ENCODE assay signal across 8 mouse cellular contexts in genomic region chr5:147418394-147419121, GRCm38 (mm10). TPM values are rescaled to one million over a fixed set of nuclear protein-coding genes. Genes with fewer than 3 reads are reported as not detected.
DNase-seq lines count a peak whose midpoint lies in the region; ATAC-seq and TF ChIP-seq lines count a peak whose summit lies in the region.
"Had no signal": no experiment of that assay in that cellular context is flagged by ENCODE, and none has a peak within 500 bp of the region (broad histone marks: within the 10 kb centered on the region; RNA-seq: fewer than 3 reads in every experiment).

No protein-coding gene starts in this region.

- no peak overlapping the region for H3K9ac ChIP-seq in heart, embryonic 15.5 days
- 0 out of 2 replicates have a peak overlapping the region, but pooled peaks have one; percentile 36 for H3K9ac ChIP-seq in liver, embryonic 13.5 days

- WGBS in heart, embryonic 15.5 days = 29% methylated on average over 10 of the region's 10 CpGs
- 9% methylated on average over 10 of the region's 10 CpGs for WGBS in liver, embryonic 13.5 days (ENCODE audit: insufficient replicate concordance)

- no peaks in the 10 kb centered on the region for H3K36me3 ChIP-seq in C2C12 (ENCODE audit: control insufficient read depth, insufficient read depth)
- no peaks in the 10 kb centered on the region for H3K36me3 ChIP-seq in heart, embryonic 15.5 days
- no peaks in the 10 kb centered on the region for H3K36me3 ChIP-seq in liver, embryonic 13.5 days

- no peak overlapping the region for H3K4me3 ChIP-seq in C2C12 (ENCODE audit: insufficient read depth, poor library complexity, severe bottlenecking)
- H3K4me3 ChIP-seq in heart, embryonic 15.5 days = no peak overlapping the region
- H3K4me3 ChIP-seq in liver, embryonic 13.5 days (replicated peaks) = peak overlapping the region; percentile 30

- no peaks in the 10 kb centered on the region for H3K79me3 ChIP-seq in C2C12 (ENCODE audit: low read depth)

- H3K4me2 ChIP-seq in heart, embryonic 15.5 days = peak overlapping the region; percentile 19; the same call in 1 of the 2 replicates
- peak overlapping the region; percentile 53 for H3K4me2 ChIP-seq in liver, embryonic 13.5 days

- H3K79me2 ChIP-seq in C2C12 (ENCODE audit: control insufficient read depth, insufficient read depth) = no peaks in the 10 kb centered on the region

- no peak overlapping the region for H3K27ac ChIP-seq in heart, embryonic 15.5 days
- H3K27ac ChIP-seq in liver, embryonic 13.5 days = peak overlapping the region; percentile 8

- DNase-seq in 3134 (ENCODE audit: extremely low read depth, insufficient read length, low spot score) = peak; percentile 73
- peak; percentile 86 for DNase-seq in c-Kit-positive CD71-negative TER-119-negative erythroid progenitor cells, embryonic 14.5 days (ENCODE audit: low read depth)
- peak; percentile 38 for DNase-seq in liver, embryonic 13.5 days
- peak; percentile 51 for DNase-seq in skeletal muscle tissue, adult 2 months (ENCODE audit: low read depth, low spot score)
- no peak for DNase-seq in layer of hippocampus, adult 8-10 months (ENCODE audit: low spot score in 2 of 2)

- H3K27me3 ChIP-seq in C2C12 (ENCODE audit: control insufficient read depth, insufficient read depth, insufficient read length) = no peaks in the 10 kb centered on the region
- no peaks in the 10 kb centered on the region for H3K27me3 ChIP-seq in heart, embryonic 15.5 days
- H3K27me3 ChIP-seq in liver, embryonic 13.5 days = no peaks in the 10 kb centered on the region

- H3K4me1 ChIP-seq in heart, embryonic 15.5 days (replicated peaks) = no peaks in the 10 kb centered on the region
- peaks cover 9% of the 10 kb centered on the region for H3K4me1 ChIP-seq in liver, embryonic 13.5 days (replicated peaks)

- H3ac ChIP-seq in C2C12 (ENCODE audit: control insufficient read depth, insufficient read length, low read depth) = no peak overlapping the region

- no peaks in the 10 kb centered on the region for H3K9me3 ChIP-seq in heart, embryonic 15.5 days (replicated peaks)
- H3K9me3 ChIP-seq in liver, embryonic 13.5 days (replicated peaks) = no peaks in the 10 kb centered on the region

- ATAC-seq in heart, embryonic 15.5 days (replicated peaks; ENCODE audit: insufficient number of reproducible peaks, insufficient read depth, low FRiP score, low read depth) = no peak
- ATAC-seq in liver, embryonic 13.5 days (ENCODE audit: low read depth) = peak; percentile 76

- peak; percentile 11 for TF ChIP-seq CTCF in C2C12 (IDR thresholded peaks at IDR 0.05; ENCODE audit: control insufficient read depth, insufficient read depth, insufficient read length)

TF ChIP-seq in C2C12, 6 proteins besides CTCF, POLR2A, EP300 and RAD21:
- TF ChIP-seq USF1 (IDR thresholded peaks at IDR 0.05; ENCODE audit: low read depth) = no peak
- no peak for TF ChIP-seq FOSL1 (IDR thresholded peaks at IDR 0.05; ENCODE audit: insufficient read depth, low read length, poor library complexity, severe bottlenecking)
- no peak for TF ChIP-seq MAX (IDR thresholded peaks at IDR 0.05)
- no peak for TF ChIP-seq MYOG (IDR thresholded peaks at IDR 0.05; ENCODE audit: control insufficient read depth, extremely low read depth, insufficient read length)
- no peak for TF ChIP-seq CEBPB (IDR thresholded peaks at IDR 0.05; ENCODE audit: low read depth)
- TF ChIP-seq MYOD1 (IDR thresholded peaks at IDR 0.05; ENCODE audit: control insufficient read depth, insufficient read length, low read depth) = no peak
TF ChIP-seq in C2C12: peak in this region for 0.

RNA-seq across cellular contexts. Expression of gene Pan3, which starts 11.4 kb away (rescaled TPM):
- polyA plus RNA-seq in C2C12 (2012; fragmentation: generic; extraction: Trizol) = 12.8 TPM
- polyA plus RNA-seq in heart, embryonic 15.5 days (2015; fragmentation: Nextera tagmentation; extraction: Ambion mirVana) = 43.2 and 43.5 TPM in 2 replicates
- polyA plus RNA-seq in liver, embryonic 13.5 days (2015; fragmentation: Nextera tagmentation; extraction: Ambion mirVana) = 39.0 and 39.3 TPM in 2 replicates
- total RNA-seq in layer of hippocampus, adult 8-10 months (2022) = 100 to 1,000 TPM in 3 of 4 experiments, 10 to 100 TPM in 1; 89.6 to 122 (median 118) TPM

RNA-seq across cellular contexts. Expression of gene Flt3, which starts 18.3 kb away (rescaled TPM):
- polyA plus RNA-seq in C2C12 (2012; fragmentation: generic; extraction: Trizol) = 0.01 TPM
- polyA plus RNA-seq in heart, embryonic 15.5 days (2015; fragmentation: Nextera tagmentation; extraction: Ambion mirVana) = 0.09 and 0.24 TPM in 2 replicates
- 1.6 and 1.8 TPM in 2 replicates for polyA plus RNA-seq in liver, embryonic 13.5 days (2015; fragmentation: Nextera tagmentation; extraction: Ambion mirVana)
- 10 to 100 TPM in 1 of 4 experiments, 1 to 10 TPM in 3; 8.3 to 11.6 (median 8.8) TPM for total RNA-seq in layer of hippocampus, adult 8-10 months (2022)
- total RNA-seq: gastrocnemius, postnatal 4 days had no signal

Comparison
In these comparisons a context has a peak if more than half of its experiments do, and no peak if none do; other contexts are left out.
1. DNase-seq: peak in 3134 (single experiment), c-Kit-positive CD71-negative TER-119-negative erythroid progenitor cells, embryonic 14.5 days (single experiment), liver, embryonic 13.5 days (single experiment) and skeletal muscle tissue, adult 2 months (single experiment); none in layer of hippocampus, adult 8-10 months (0 of 2).